Mouse (Mus musculus) liver, embryonic 15.5 days (tissue): Measurements from ENCODE around the gene Znrf3. TPM values are rescaled to one million over a fixed set of nuclear protein-coding genes. Genes with fewer than 3 reads are reported as not detected.
A peak's percentile ranks its signal among the peaks of the same experiment; 100 is the strongest.

Source experiments
- ATAC-seq: fragments of 200-750 bp; cut with Nextera tagmentation; 2 replicates; pipeline ENCODE4 v1.8.0; 2017; ENCODE audit warnings: moderate number of reproducible peaks, mild to moderate bottlenecking, moderate library complexity; ENCODE audit not compliant: insufficient read depth
- H3K27ac ChIP-seq: fragments of 300-500 bp; sonication (generic); replicated peaks from 2 replicates; pipeline ENCODE4 v1.5.1; 2015; ENCODE audit warnings: mild to moderate bottlenecking, inconsistent platforms
- H3K27me3 ChIP-seq: fragments of 300-500 bp; sonication (generic); 2 replicates; pipeline ENCODE4 v1.6.1; 2015; ENCODE audit warnings: mild to moderate bottlenecking, inconsistent platforms
- H3K36me3 ChIP-seq: fragments of 300-500 bp; sonication (generic); replicated peaks from 2 replicates; pipeline ENCODE4 v1.6.1; 2015; ENCODE audit warnings: moderate library complexity, mild to moderate bottlenecking, inconsistent platforms
- H3K4me1 ChIP-seq: fragments of 300-500 bp; sonication (generic); replicated peaks from 2 replicates; pipeline ENCODE4 v1.6.1; 2015; ENCODE audit warnings: inconsistent platforms
- H3K4me2 ChIP-seq: fragments of 300-500 bp; sonication (generic); 2 replicates; pipeline ENCODE4 v1.6.1; 2015; ENCODE audit warnings: moderate library complexity, mild to moderate bottlenecking, inconsistent platforms
- H3K4me3 ChIP-seq: fragments of 300-500 bp; sonication (generic); replicated peaks from 2 replicates; pipeline ENCODE4 v1.5.1; 2015; ENCODE audit warnings: mild to moderate bottlenecking, inconsistent platforms
- H3K9ac ChIP-seq: fragments of 300-500 bp; sonication (generic); 2 replicates; pipeline ENCODE4 v1.6.1; 2015; ENCODE audit warnings: moderate library complexity, mild to moderate bottlenecking, inconsistent platforms
- H3K9me3 ChIP-seq: fragments of 300-500 bp; sonication (generic); replicated peaks from 2 replicates; pipeline ENCODE4 v1.6.1; 2016; ENCODE audit warnings: inconsistent platforms
- WGBS: fragments of 180-500 bp; shearing (Covaris S2); methylation state at CpG from one replicate; pipeline ENCODE4 v1.1.7; 2015; ENCODE audit warnings: mixed read lengths; ENCODE audit not compliant: insufficient replicate concordance; 5-methylcytosine and 5-hydroxymethylcytosine counted together
- polyA plus RNA-seq: library from polyadenylated mRNA; unstranded; fragments of >200 nt; fragmentation: Nextera tagmentation; extraction: Ambion mirVana; gene quantifications from 2 replicates; pipeline ENCODE4 v1.2.1, GENCODE M21; 2015

The Znrf3 gene
- polyA plus RNA-seq, 1 experiment from 2014 or later: 2.8 TPM

GRCm38 (mm10) chr11:5263078-5263730, 181.4 kb downstream of the Znrf3 start:
- no peaks in the 10 kb centered on the region for H3K36me3 ChIP-seq
- H3K4me2 ChIP-seq: no peak overlapping the region
- no peak for ATAC-seq
- H3K4me3 ChIP-seq: no peak overlapping the region
- H3K9ac ChIP-seq: no peak overlapping the region
- H3K4me1 ChIP-seq: peaks cover 23% of the 10 kb centered on the region
- no peaks in the 10 kb centered on the region for H3K9me3 ChIP-seq
- no peak overlapping the region for H3K27ac ChIP-seq
- 68% methylated on average over 26 of the region's 26 CpGs for WGBS
- peaks cover 30% of the 10 kb centered on the region for H3K27me3 ChIP-seq

- Histone ChIP-seq H3K27me3 (peaks cover 30% of the 10 kb centered on the region), H3K4me1 (peaks cover 23% of the 10 kb centered on the region), H3K9ac (peak within 1 kb of the TSS; percentile 67), H3K9me3 (no peaks in the 10 kb centered on the region), H3K4me3 (peak within 1 kb of the TSS; percentile 82), H3K4me2 (peak within 1 kb of the TSS; percentile 97), H3K36me3 (no peaks in the 10 kb centered on the region), H3K27ac (no peak within 1 kb of the TSS)
- WGBS: 2% methylated on average over 60 of the region's 80 CpGs
- ATAC-seq: peak; percentile 99
These were observed 182.9 kb downstream of the Znrf3 start, which contains the start of gene Kremen1 for GRCm38 (mm10) chr11:5261508-5262392. Kremen1 (minus strand) TSS chr11:5261558.

- Histone ChIP-seq H3K4me1 (peaks cover 23% of the 10 kb centered on the region), H3K9ac (peak overlapping the region; percentile 67), H3K4me3 (peak overlapping the region; percentile 82), H3K4me2 (peak overlapping the region; percentile 97), H3K27ac (no peak overlapping the region), H3K36me3 (no peaks in the 10 kb centered on the region), H3K9me3 (no peaks in the 10 kb centered on the region), H3K27me3 (peaks cover 30% of the 10 kb centered on the region)
- WGBS: 1% methylated on average over 42 of the region's 42 CpGs
- ATAC-seq: peak; percentile 22; the same call in 1 of the 2 replicates
These were observed 183.6 kb downstream of the Znrf3 start for GRCm38 (mm10) chr11:5260942-5261459.

- Histone ChIP-seq H3K36me3 (no peaks in the 10 kb centered on the region), H3K9me3 (no peaks in the 10 kb centered on the region), H3K27ac (no peak overlapping the region), H3K4me1 (peaks cover 23% of the 10 kb centered on the region), H3K9ac (no peak overlapping the region), H3K4me3 (peak overlapping the region; percentile 82; the same call in 1 of the 2 replicates), H3K27me3 (peaks cover 30% of the 10 kb centered on the region), H3K4me2 (peak overlapping the region; percentile 97; the same call in 1 of the 2 replicates)
- 40% methylated on average over 10 of the region's 10 CpGs for WGBS
- no peak for ATAC-seq
These were observed 184.6 kb downstream of the Znrf3 start for GRCm38 (mm10) chr11:5259944-5260598.

GRCm38 (mm10) chr11:5258036-5258435, 186.6 kb downstream of the Znrf3 start:
- Histone ChIP-seq H3K4me3 (no peak overlapping the region), H3K27ac (no peak overlapping the region), H3K9me3 (no peaks in the 10 kb centered on the region), H3K4me2 (no peak overlapping the region), H3K36me3 (no peaks in the 10 kb centered on the region), H3K9ac (no peak overlapping the region), H3K4me1 (peaks cover 36% of the 10 kb centered on the region), H3K27me3 (peaks cover 30% of the 10 kb centered on the region)
- no peak for ATAC-seq
- WGBS: 73% methylated on average over 6 of the region's 6 CpGs

GRCm38 (mm10) chr11:5257151-5257862, 187.3 kb downstream of the Znrf3 start:
- Histone ChIP-seq H3K4me2 (no peak overlapping the region), H3K36me3 (no peaks in the 10 kb centered on the region), H3K27ac (no peak overlapping the region), H3K9me3 (no peaks in the 10 kb centered on the region), H3K27me3 (peaks cover 30% of the 10 kb centered on the region), H3K9ac (no peak overlapping the region), H3K4me1 (peaks cover 36% of the 10 kb centered on the region), H3K4me3 (no peak overlapping the region)
- no peak for ATAC-seq
- 58% methylated on average over 13 of the region's 13 CpGs for WGBS

- Histone ChIP-seq H3K9ac (no peak overlapping the region), H3K4me1 (peaks cover 19% of the 10 kb centered on the region; the same call in 1 of the 2 replicates), H3K4me3 (no peak overlapping the region), H3K9me3 (no peaks in the 10 kb centered on the region), H3K27me3 (peaks cover 22% of the 10 kb centered on the region), H3K4me2 (no peak overlapping the region), H3K36me3 (no peaks in the 10 kb centered on the region), H3K27ac (no peak overlapping the region)
- ATAC-seq: no peak
- 65% methylated on average over 9 of the region's 9 CpGs for WGBS
These were observed 189.1 kb downstream of the Znrf3 start for GRCm38 (mm10) chr11:5255509-5256014.

- Histone ChIP-seq H3K9ac (no peak overlapping the region), H3K9me3 (no peaks in the 10 kb centered on the region), H3K36me3 (no peaks in the 10 kb centered on the region), H3K4me1 (peaks cover 17% of the 10 kb centered on the region; the same call in 1 of the 2 replicates), H3K27ac (no peak overlapping the region), H3K4me3 (no peak overlapping the region), H3K4me2 (no peak overlapping the region), H3K27me3 (peaks cover 8% of the 10 kb centered on the region)
- WGBS: 46% methylated on average over 2 of the region's 2 CpGs
- no peak for ATAC-seq
These were observed 190.6 kb downstream of the Znrf3 start for GRCm38 (mm10) chr11:5254016-5254415.

- H3K4me1 ChIP-seq: peaks cover 22% of the 10 kb centered on the region
- peaks cover 3% of the 10 kb centered on the region for H3K27me3 ChIP-seq
- 27% methylated on average over 3 of the region's 3 CpGs for WGBS
- no peak overlapping the region for H3K27ac ChIP-seq
- ATAC-seq: no peak
- H3K4me2 ChIP-seq: no peak overlapping the region
- no peaks in the 10 kb centered on the region for H3K36me3 ChIP-seq
- H3K9me3 ChIP-seq: no peaks in the 10 kb centered on the region
- no peak overlapping the region for H3K4me3 ChIP-seq
- H3K9ac ChIP-seq: no peak overlapping the region
These were observed 191.1 kb downstream of the Znrf3 start for GRCm38 (mm10) chr11:5253528-5253927.

GRCm38 (mm10) chr11:5252727-5253126, 191.9 kb downstream of the Znrf3 start:
- Histone ChIP-seq H3K4me3 (no peak overlapping the region), H3K27me3 (no peaks in the 10 kb centered on the region), H3K9ac (no peak overlapping the region), H3K27ac (no peak overlapping the region), H3K4me1 (peaks cover 26% of the 10 kb centered on the region), H3K9me3 (no peaks in the 10 kb centered on the region), H3K36me3 (no peaks in the 10 kb centered on the region), H3K4me2 (no peak overlapping the region)
- ATAC-seq: no peak
- WGBS: 76% methylated on average over 8 of the region's 8 CpGs
